ENCODE assay signal across 21 mouse cellular contexts in genomic region chr6:31051771-31052170, GRCm38 (mm10).
DNase-seq lines count a peak whose midpoint lies in the region; TF ChIP-seq lines count a peak whose summit lies in the region.
"Had no signal": no experiment of that assay in that cellular context is flagged by ENCODE, and none has a peak within 500 bp of the region (broad histone marks: within the 10 kb centered on the region; RNA-seq: fewer than 3 reads in every experiment).

No protein-coding gene starts in this region.

- peak; percentile 68 for DNase-seq in 3T3-L1 (ENCODE audit: low read depth, low spot score)
- peak; percentile 65 for DNase-seq in NIH3T3 (ENCODE audit: low read depth)
- no peak for DNase-seq in frontal cortex, postnatal 25 days (ENCODE audit: low spot score in 2 of 2)
- DNase-seq in layer of hippocampus, adult 9-11 months, result no peak
- DNase-seq in left cerebral cortex, postnatal 36 days (ENCODE audit: low spot score in 2 of 2), result no peak
- DNase-seq: adrenal gland, adult 2 months; adrenal gland, postnatal 10 days; adrenal gland, postnatal 25 days; B cell, adult 2 months; cerebellum, adult 11 months; cerebellum, adult 2 months; cerebellum, adult 9-10 months; cerebellum, postnatal 10 days; cerebellum, postnatal 25 days had no signal

- peaks cover 28% of the 10 kb centered on the region for H3K36me3 ChIP-seq in C2C12 (ENCODE audit: control insufficient read depth, insufficient read depth)
- peaks cover 17% of the 10 kb centered on the region for H3K36me3 ChIP-seq in myocyte (ENCODE audit: control insufficient read depth, insufficient read depth)
- H3K36me3 ChIP-seq: embryonic facial prominence, embryonic 10.5 days; embryonic facial prominence, embryonic 12.5 days; forebrain, embryonic 10.5 days; forebrain, embryonic 12.5 days had no signal

- H3K79me3 ChIP-seq in C2C12 (ENCODE audit: low read depth), result no peaks in the 10 kb centered on the region

- no peak for TF ChIP-seq POLR2A in myocyte (IDR thresholded peaks at IDR 0.05; ENCODE audit: insufficient read length, low read depth)

- no peak overlapping the region for H3K4me3 ChIP-seq in C2C12 (ENCODE audit: insufficient read depth, poor library complexity, severe bottlenecking)
- H3K4me3 ChIP-seq in myocyte, result no peak overlapping the region
- H3K4me3 ChIP-seq: embryonic facial prominence, embryonic 10.5 days; embryonic facial prominence, embryonic 12.5 days; erythroblast, embryonic 14.5 days; forebrain, embryonic 10.5 days; forebrain, embryonic 12.5 days had no signal

- TF ChIP-seq CTCF in C2C12 (IDR thresholded peaks at IDR 0.05; ENCODE audit: control insufficient read depth, insufficient read depth, insufficient read length), result no peak

- H3ac ChIP-seq in C2C12 (ENCODE audit: control insufficient read depth, insufficient read length, low read depth), result no peak overlapping the region
- no peak overlapping the region for H3ac ChIP-seq in myocyte (ENCODE audit: control insufficient read depth, insufficient read length)

- no peaks in the 10 kb centered on the region for H3K27me3 ChIP-seq in C2C12 (ENCODE audit: control insufficient read depth, insufficient read depth, insufficient read length)
- H3K27me3 ChIP-seq in myocyte (ENCODE audit: control insufficient read depth, insufficient read depth, insufficient read length), result no peaks in the 10 kb centered on the region
- H3K27me3 ChIP-seq: embryonic facial prominence, embryonic 12.5 days; forebrain, embryonic 12.5 days had no signal

- H3K4me2 ChIP-seq in myocyte (ENCODE audit: low read depth), result peak overlapping the region; percentile 27
- H3K4me2 ChIP-seq: embryonic facial prominence, embryonic 12.5 days; forebrain, embryonic 12.5 days had no signal

- intact Hi-C loops in left cerebral cortex, postnatal 36 days (cut with DNase I), result no loop called here

- H3K79me2 ChIP-seq in C2C12 (ENCODE audit: control insufficient read depth, insufficient read depth), result no peaks in the 10 kb centered on the region
- no peaks in the 10 kb centered on the region for H3K79me2 ChIP-seq in myocyte (ENCODE audit: control insufficient read depth, insufficient read depth)

TF ChIP-seq in C2C12, 6 proteins besides CTCF, POLR2A, EP300 and RAD21:
- TF ChIP-seq MAX (IDR thresholded peaks at IDR 0.05), result peak; percentile 40
- TF ChIP-seq FOSL1 (IDR thresholded peaks at IDR 0.05; ENCODE audit: insufficient read depth, low read length, poor library complexity, severe bottlenecking), result no peak
- no peak for TF ChIP-seq USF1 (IDR thresholded peaks at IDR 0.05; ENCODE audit: low read depth)

TF ChIP-seq in myocyte, 11 proteins besides CTCF, POLR2A, EP300 and RAD21:
- TF ChIP-seq USF1 (IDR thresholded peaks at IDR 0.05; ENCODE audit: low read depth) (no peak), REST (IDR thresholded peaks at IDR 0.05; ENCODE audit: insufficient read depth, insufficient read length) (no peak), SRF (IDR thresholded peaks at IDR 0.05; ENCODE audit: control insufficient read depth, insufficient read length, low read depth) (no peak), TCF3 (IDR thresholded peaks at IDR 0.05; ENCODE audit: insufficient read length, low read depth) (no peak), MYOD1 (IDR thresholded peaks at IDR 0.05; ENCODE audit: control insufficient read depth in 1 of 3, insufficient read length in 2 of 3, low read depth in 2 of 3) (no peak), POLR2AphosphoS2 (IDR thresholded peaks at IDR 0.05; ENCODE audit: insufficient read length, low read depth) (no peak)

Comparison
In these comparisons a context has a peak if more than half of its experiments do, and no peak if none do; other contexts are left out.
1. DNase-seq: peak in 3T3-L1 (single experiment) and NIH3T3 (single experiment); none in frontal cortex, postnatal 25 days (0 of 2), layer of hippocampus, adult 9-11 months (single experiment) and left cerebral cortex, postnatal 36 days (0 of 2).